Mouse (Mus musculus) adrenal gland, postnatal 0 days (tissue): ENCODE results near the gene Diablo. TPM values are rescaled to one million over a fixed set of nuclear protein-coding genes. Genes with fewer than 3 reads are reported as not detected.

Experiments
- microRNA-seq: library from miRNA; unstranded; fragments of <30 nt; microRNA quantifications from one replicate; pipeline ENCODE4, GENCODE M21; 2016; ENCODE audit warnings: borderline replicate concordance; ENCODE audit not compliant: insufficient number of aligned reads
- polyA plus RNA-seq: library from polyadenylated mRNA; unstranded; fragments of >200 nt; fragmentation: Nextera tagmentation; extraction: Ambion mirVana; gene quantifications from 2 replicates; pipeline ENCODE4 v1.2.1, GENCODE M21; 2015

Diablo gene
- 175 and 200 TPM in 2 replicates for polyA plus RNA-seq

GRCm38 (mm10) chr5:123523692-123524392 lies at the start of gene Diablo:
Gene Diablo (minus strand): TSS chr5:123524176.

GRCm38 (mm10) chr5:123572357-123573186 lies 48.6 kb upstream of the Diablo start, which contains the start of gene Vps33a:
Gene Vps33a (minus strand): TSS chr5:123573038.

GRCm38 (mm10) chr5:123525281-123525680 lies 1.3 kb upstream of the Diablo start, which contains the start of gene Gm49027:
Gene Gm49027 (minus strand): TSS chr5:123525488.

GRCm38 (mm10) chr5:123510160-123510559 lies 13.8 kb downstream of the Diablo start, which contains the start of gene B3gnt4:
Gene B3gnt4 (plus strand): TSS chr5:123510460.

GRCm38 (mm10) chr5:123489112-123489785 lies 34.7 kb downstream of the Diablo start, which contains the start of the genes Lrrc43 and Il31:
Gene Lrrc43 (plus strand): TSS chr5:123489305.
Gene Il31 (minus strand): TSS chr5:123489489.

Small RNAs within 50 kb of the gene (microRNA-seq; reads per million reads assigned to microRNA genes)
- not detected for gene Mir7647

Other genes starting within 250 kb of the Diablo start
- 7.2 and 10.5 TPM in 2 replicates for gene Bcl7a, start 180.3 kb downstream of the Diablo start, polyA plus RNA-seq
- 15.0 and 17.3 TPM in 2 replicates for gene Mlxip, start 129.4 kb downstream of the Diablo start, polyA plus RNA-seq
- gene Lrrc43, start 34.9 kb downstream of the Diablo start, polyA plus RNA-seq = not detected in 2 replicates
- gene Il31, start 34.7 kb downstream of the Diablo start, polyA plus RNA-seq = not detected in 2 replicates
- gene B3gnt4, start 13.7 kb downstream of the Diablo start, polyA plus RNA-seq = 0.46 and 0.82 TPM in 2 replicates
- gene Gm49027, start 1.3 kb upstream of the Diablo start, polyA plus RNA-seq = 20.0 and 48.6 TPM in 2 replicates
- 17.9 and 24.9 TPM in 2 replicates for gene Vps33a, start 48.9 kb upstream of the Diablo start, polyA plus RNA-seq
- gene Clip1, start 160.4 kb upstream of the Diablo start, polyA plus RNA-seq = 24.4 and 37.5 TPM in 2 replicates
- 27.6 and 38.0 TPM in 2 replicates for gene Zcchc8, start 196.9 kb upstream of the Diablo start, polyA plus RNA-seq
- 120 and 122 TPM in 2 replicates for gene Rsrc2, start 225.2 kb upstream of the Diablo start, polyA plus RNA-seq
- gene Kntc1, start 225.5 kb upstream of the Diablo start, polyA plus RNA-seq = 4.3 and 7.0 TPM in 2 replicates